Mouse (Mus musculus) stomach, postnatal 0 days (tissue): ENCODE measurements around the gene Gm20683. TPM values are rescaled to one million over a fixed set of nuclear protein-coding genes. Genes with fewer than 3 reads are reported as not detected.
A peak's percentile ranks its signal among the peaks of the same experiment; 100 is the strongest.

Experiments used
- ATAC-seq: fragments of 200-750 bp; cut with Nextera tagmentation; 2 replicates; pipeline ENCODE4 v1.8.0; 2017; ENCODE audit not compliant: low FRiP score, low TSS enrichment
- DNase-seq: peaks from one replicate; pipeline ENCODE4 v3.0.0-alpha.2; 2016; ENCODE audit warnings: low spot score
- H3K27ac ChIP-seq: fragments of 300-500 bp; sonication (generic); replicated peaks from 2 replicates; pipeline ENCODE4 v1.5.1; 2014; ENCODE audit warnings: mild to moderate bottlenecking, control low read depth
- H3K27me3 ChIP-seq: fragments of 300-500 bp; sonication (generic); 2 replicates; pipeline ENCODE4 v1.6.1; 2014; ENCODE audit warnings: low read length; ENCODE audit not compliant: control insufficient read depth, insufficient read depth
- H3K36me3 ChIP-seq: fragments of 300-500 bp; sonication (generic); 2 replicates; pipeline ENCODE4 v1.6.1; 2014; ENCODE audit warnings: low read length, mixed read lengths; ENCODE audit not compliant: control insufficient read depth, insufficient read depth
- H3K4me1 ChIP-seq: fragments of 300-500 bp; sonication (generic); replicated peaks from 2 replicates; pipeline ENCODE4 v1.6.1; 2014; ENCODE audit warnings: antibody characterized with exemption; ENCODE audit not compliant: control insufficient read depth, insufficient read depth
- H3K4me2 ChIP-seq: fragments of 300-500 bp; sonication (generic); replicated peaks from 2 replicates; pipeline ENCODE4 v1.6.1; 2014; ENCODE audit warnings: low read depth, mild to moderate bottlenecking, control low read depth, moderate library complexity
- H3K4me3 ChIP-seq: fragments of 300-500 bp; sonication (generic); 2 replicates; pipeline ENCODE4 v1.5.1; 2014; ENCODE audit warnings: low read depth, low read length, control low read depth
- H3K9ac ChIP-seq: fragments of 300-500 bp; sonication (generic); 2 replicates; pipeline ENCODE4 v1.6.1; 2014; ENCODE audit warnings: mild to moderate bottlenecking, low read length, control low read depth, mixed read lengths
- H3K9me3 ChIP-seq: fragments of 300-500 bp; sonication (generic); 2 replicates; pipeline ENCODE4 v1.6.1; 2016; ENCODE audit warnings: low read length; ENCODE audit not compliant: control insufficient read depth
- CTCF ChIP-seq: IDR thresholded peaks from 2 replicates; pipeline ENCODE4 v1.5.1; 2016; ENCODE audit warnings: antibody characterized with exemption, low read depth, mild to moderate bottlenecking, moderate library complexity
- EP300 ChIP-seq: optimal IDR thresholded peaks from 2 replicates; pipeline ENCODE3; 2016; ENCODE audit warnings: antibody characterized with exemption
- WGBS: fragments of 180-500 bp; shearing (Covaris S2); extraction: QIAGEN DNeasy Blood & Tissue Kit; methylation state at CpG from one replicate; pipeline ENCODE4 v1.1.7; 2014; 5-methylcytosine and 5-hydroxymethylcytosine counted together
- polyA plus RNA-seq: library from polyadenylated mRNA; unstranded; fragments of >200 nt; fragmentation: Nextera tagmentation; extraction: Ambion mirVana; gene quantifications from 2 replicates; pipeline ENCODE4 v1.2.1, GENCODE M21; 2015

The Gm20683 gene
- polyA plus RNA-seq, 1 experiment from 2014 or later, result 1.8 TPM

GRCm38 (mm10) chr17:25842509-25842908 is 946 bp upstream of the Gm20683 start:
- Histone ChIP-seq H3K27me3 (no peaks in the 10 kb centered on the region), H3K4me2 (no peak overlapping the region), H3K27ac (no peak overlapping the region), H3K36me3 (peaks cover 33% of the 10 kb centered on the region), H3K4me1 (no peaks in the 10 kb centered on the region; the same call in 1 of the 2 replicates), H3K4me3 (no peak overlapping the region), H3K9ac (no peak overlapping the region), H3K9me3 (no peaks in the 10 kb centered on the region)
- ATAC-seq, result no peak
- 82% methylated on average over 3 of the region's 3 CpGs for WGBS
- no peak for DNase-seq
- TF ChIP-seq CTCF (no peak), EP300 (no peak)

GRCm38 (mm10) chr17:25840519-25840918 is 1.0 kb downstream of the Gm20683 start:
- Histone ChIP-seq H3K36me3 (peaks cover 33% of the 10 kb centered on the region), H3K27me3 (no peaks in the 10 kb centered on the region), H3K27ac (no peak overlapping the region), H3K9ac (no peak overlapping the region), H3K4me2 (no peak overlapping the region), H3K9me3 (no peaks in the 10 kb centered on the region), H3K4me3 (no peak overlapping the region), H3K4me1 (peaks cover 11% of the 10 kb centered on the region)
- DNase-seq, result no peak
- no peak for ATAC-seq
- TF ChIP-seq EP300 (no peak), CTCF (no peak)
- whole genome bisulfite sequencing, result 92% methylated on average over 6 of the region's 6 CpGs

- Histone ChIP-seq H3K4me2 (no peak overlapping the region), H3K27ac (peak overlapping the region; percentile 35; the same call in 1 of the 2 replicates), H3K4me3 (no peak overlapping the region), H3K27me3 (no peaks in the 10 kb centered on the region), H3K36me3 (peaks cover 33% of the 10 kb centered on the region), H3K9ac (no peak overlapping the region), H3K9me3 (no peaks in the 10 kb centered on the region), H3K4me1 (peaks cover 15% of the 10 kb centered on the region)
- TF ChIP-seq EP300 (no peak), CTCF (no peak)
- WGBS, result 79% methylated on average over 14 of the region's 14 CpGs
- DNase-seq (no peak), ATAC-seq (no peak)
These were observed 1.9 kb downstream of the Gm20683 start for GRCm38 (mm10) chr17:25839455-25840235.

- DNase-seq, result no peak
- Histone ChIP-seq H3K36me3 (peaks cover 33% of the 10 kb centered on the region), H3K4me2 (no peak overlapping the region), H3K9me3 (no peaks in the 10 kb centered on the region), H3K27me3 (no peaks in the 10 kb centered on the region), H3K4me1 (peaks cover 21% of the 10 kb centered on the region), H3K27ac (peak overlapping the region; percentile 35; the same call in 1 of the 2 replicates), H3K9ac (no peak overlapping the region), H3K4me3 (no peak overlapping the region)
- 78% methylated on average over 4 of the region's 4 CpGs for WGBS
- no peak for TF ChIP-seq CTCF
- no peak for TF ChIP-seq EP300
- ATAC-seq, result no peak
These were observed 2.7 kb downstream of the Gm20683 start for GRCm38 (mm10) chr17:25838904-25839303.

GRCm38 (mm10) chr17:25837533-25837932 is 4.0 kb downstream of the Gm20683 start:
- DNase-seq (no peak), ATAC-seq (no peak)
- peaks cover 21% of the 10 kb centered on the region for H3K4me1 ChIP-seq
- peaks cover 33% of the 10 kb centered on the region for H3K36me3 ChIP-seq
- H3K27ac ChIP-seq, result peak overlapping the region; percentile 58
- peak overlapping the region; percentile 60; the same call in 1 of the 2 replicates for H3K9ac ChIP-seq
- H3K4me2 ChIP-seq, result no peak overlapping the region
- no peak for TF ChIP-seq CTCF
- TF ChIP-seq EP300, result no peak
- no peaks in the 10 kb centered on the region for H3K27me3 ChIP-seq
- no peak overlapping the region for H3K4me3 ChIP-seq
- 46% methylated on average over 3 of the region's 3 CpGs for WGBS
- no peaks in the 10 kb centered on the region for H3K9me3 ChIP-seq

- peaks cover 31% of the 10 kb centered on the region for H3K36me3 ChIP-seq
- DNase-seq, result peak; percentile 79
- no peaks in the 10 kb centered on the region for H3K9me3 ChIP-seq
- H3K4me1 ChIP-seq, result peaks cover 21% of the 10 kb centered on the region
- ATAC-seq, result peak; percentile 2; the same call in 1 of the 2 replicates
- 1% methylated on average over 28 of the region's 29 CpGs for WGBS
- H3K4me2 ChIP-seq, result peak within 1 kb of the TSS; percentile 75
- peak within 1 kb of the TSS; percentile 63 for H3K27ac ChIP-seq
- H3K9ac ChIP-seq, result peak within 1 kb of the TSS; percentile 60
- TF ChIP-seq CTCF, result no peak
- no peak for TF ChIP-seq EP300
- H3K27me3 ChIP-seq, result no peaks in the 10 kb centered on the region
- peak within 1 kb of the TSS; percentile 37 for H3K4me3 ChIP-seq
These were observed 4.5 kb downstream of the Gm20683 start, which contains the start of gene Rhbdl1 for GRCm38 (mm10) chr17:25837076-25837410. Gene Rhbdl1, minus strand, starts transcription at chr17:25837295.
